Mouse (Mus musculus) intestine, embryonic 14.5 days (tissue): ENCODE results near the gene Six3. TPM values are rescaled to one million over a fixed set of nuclear protein-coding genes. Genes with fewer than 3 reads are reported as not detected.

Experiments
- ATAC-seq: fragments of 200-750 bp; cut with Nextera tagmentation; replicated peaks from 2 replicates; pipeline ENCODE4 v1.8.0; 2017; ENCODE audit warnings: low read depth, moderate number of reproducible peaks, moderate TSS enrichment, moderate library complexity; ENCODE audit not compliant: low FRiP score, low TSS enrichment
- DNase-seq: peaks from one replicate; pipeline ENCODE4 v3.0.0-alpha.2; 2018; ENCODE audit warnings: low spot score
- H3K27ac ChIP-seq: fragments of 300-500 bp; sonication (generic); 2 replicates; pipeline ENCODE4 v1.5.1; 2014; ENCODE audit warnings: low read depth, mild to moderate bottlenecking, control low read depth
- H3K27me3 ChIP-seq: fragments of 300-500 bp; sonication (generic); replicated peaks from 2 replicates; pipeline ENCODE4 v1.6.1; 2014; ENCODE audit warnings: low read length, control low read depth; ENCODE audit not compliant: control insufficient read depth, insufficient read depth
- H3K36me3 ChIP-seq: fragments of 300-500 bp; sonication (generic); 2 replicates; pipeline ENCODE4 v1.6.1; 2014; ENCODE audit warnings: low read length, control low read depth; ENCODE audit not compliant: control insufficient read depth, insufficient read depth
- H3K4me1 ChIP-seq: fragments of 300-500 bp; sonication (generic); replicated peaks from 2 replicates; pipeline ENCODE4 v1.6.1; 2014; ENCODE audit warnings: low read length, control low read depth, mixed read lengths; ENCODE audit not compliant: control insufficient read depth, insufficient read depth
- H3K4me2 ChIP-seq: fragments of 300-500 bp; sonication (generic); 2 replicates; pipeline ENCODE4 v1.6.1; 2014; ENCODE audit warnings: low read length
- H3K4me3 ChIP-seq: fragments of 300-500 bp; sonication (generic); 2 replicates; pipeline ENCODE4 v1.5.1; 2014; ENCODE audit warnings: low read depth, low read length, control low read depth, mixed read lengths
- H3K9ac ChIP-seq: fragments of 300-500 bp; sonication (generic); 2 replicates; pipeline ENCODE4 v1.6.1; 2014; ENCODE audit warnings: mild to moderate bottlenecking, low read length
- H3K9me3 ChIP-seq: fragments of 300-500 bp; sonication (generic); 2 replicates; pipeline ENCODE4 v1.6.1; 2016; ENCODE audit warnings: low read length, control low read depth; ENCODE audit not compliant: control insufficient read depth
- WGBS: fragments of 180-500 bp; shearing (Covaris S2); extraction: QIAGEN DNeasy Blood & Tissue Kit; methylation state at CpG from one replicate; pipeline ENCODE4 v1.1.7; 2014; 5-methylcytosine and 5-hydroxymethylcytosine counted together
- polyA plus RNA-seq: library from polyadenylated mRNA; unstranded; fragments of >200 nt; fragmentation: Nextera tagmentation; extraction: Ambion mirVana; gene quantifications from 2 replicates; pipeline ENCODE4 v1.2.1, GENCODE M21; 2014

Six3 gene
- polyA plus RNA-seq, 1 experiment from 2014 or later, result not detected

DNA sequence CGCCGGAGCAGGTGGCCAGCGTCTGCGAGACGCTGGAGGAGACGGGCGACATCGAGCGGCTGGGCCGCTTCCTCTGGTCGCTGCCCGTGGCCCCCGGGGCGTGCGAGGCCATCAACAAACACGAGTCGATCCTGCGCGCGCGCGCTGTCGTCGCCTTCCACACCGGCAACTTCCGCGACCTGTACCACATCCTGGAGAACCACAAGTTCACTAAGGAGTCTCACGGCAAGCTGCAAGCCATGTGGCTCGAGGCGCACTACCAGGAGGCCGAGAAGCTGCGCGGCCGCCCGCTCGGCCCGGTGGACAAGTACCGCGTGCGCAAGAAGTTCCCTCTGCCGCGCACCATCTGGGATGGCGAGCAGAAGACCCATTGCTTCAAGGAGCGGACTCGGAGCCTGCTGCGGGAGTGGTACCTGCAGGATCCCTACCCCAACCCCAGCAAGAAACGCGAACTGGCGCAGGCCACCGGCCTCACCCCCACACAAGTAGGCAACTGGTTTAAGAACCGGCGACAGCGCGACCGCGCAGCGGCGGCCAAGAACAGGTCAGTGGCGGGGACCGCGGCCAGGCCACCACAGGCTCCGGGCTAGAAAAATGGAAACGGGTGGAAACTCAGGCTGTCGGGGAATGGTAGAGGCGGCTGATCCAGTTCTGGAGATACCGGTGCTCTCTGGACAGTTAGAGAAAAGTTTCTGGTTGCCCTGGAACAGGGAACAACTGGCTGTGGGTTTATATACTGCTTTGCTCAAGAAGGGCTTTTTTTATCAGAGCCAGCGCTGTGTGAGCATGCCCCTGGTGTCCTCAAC lies 8.3 kb downstream of the Six3 start:
- under 1% methylated on average over 57 of the region's 67 CpGs for WGBS
- ATAC-seq, result no peak

DNA sequence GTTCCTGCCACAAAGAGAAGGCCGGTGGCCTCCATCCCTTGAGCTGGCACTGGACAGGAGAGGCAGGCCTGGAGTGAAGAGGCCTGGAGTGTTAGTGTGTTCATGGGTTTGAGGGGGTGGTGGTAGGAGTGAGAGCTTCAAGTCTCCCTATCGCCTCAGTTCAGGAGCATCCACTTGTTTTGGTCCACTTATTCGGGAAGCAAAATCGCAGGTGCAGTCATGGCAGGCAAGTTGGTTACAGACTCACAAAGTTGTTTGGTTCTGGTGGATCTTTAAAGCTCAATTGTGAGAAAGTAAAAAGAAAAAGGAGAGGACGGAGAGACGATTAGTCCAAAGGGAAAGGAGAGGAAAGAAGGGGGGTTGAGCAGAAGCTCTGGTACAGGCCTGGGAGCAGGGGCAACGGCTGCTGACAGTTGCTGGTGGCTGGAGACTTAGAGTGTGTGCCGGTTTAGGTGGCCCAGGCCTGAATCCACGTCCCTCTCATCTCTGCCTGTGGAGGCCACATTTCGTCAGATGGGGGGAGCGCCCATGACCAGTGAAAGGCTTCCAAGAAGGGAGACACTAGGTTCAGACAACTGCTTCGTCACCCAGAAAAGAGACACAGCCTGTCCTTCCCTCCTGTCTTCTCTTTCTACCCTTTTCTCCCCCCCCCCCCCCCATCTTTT lies 9.2 kb downstream of the Six3 start:
- H3K9ac ChIP-seq, result no peak overlapping the region
- H3K4me2 ChIP-seq, result no peak overlapping the region
- DNase-seq (peak; percentile 64), ATAC-seq (no peak)
- H3K9me3 ChIP-seq, result no peaks in the 10 kb centered on the region
- H3K27ac ChIP-seq, result no peak overlapping the region
- no peak overlapping the region for H3K4me3 ChIP-seq
- peaks cover 7% of the 10 kb centered on the region; the same call in 1 of the 2 replicates for H3K4me1 ChIP-seq
- H3K27me3 ChIP-seq, result peaks cover 100% of the 10 kb centered on the region
- H3K36me3 ChIP-seq, result no peaks in the 10 kb centered on the region
- 2% methylated on average over 12 of the region's 12 CpGs for WGBS

More for the DNA sequence above, 8.3 kb downstream of the Six3 start:
- H3K4me3 ChIP-seq, result peak overlapping the region; percentile 21; the same call in 1 of the 2 replicates
- no peak overlapping the region for H3K9ac ChIP-seq
- H3K4me1 ChIP-seq, result peaks cover 7% of the 10 kb centered on the region; the same call in 1 of the 2 replicates
- peak overlapping the region; percentile 33 for H3K4me2 ChIP-seq
- no peaks in the 10 kb centered on the region for H3K36me3 ChIP-seq
- H3K27me3 ChIP-seq, result peaks cover 100% of the 10 kb centered on the region
- DNase-seq, result peak; percentile 78
- no peaks in the 10 kb centered on the region for H3K9me3 ChIP-seq
- H3K27ac ChIP-seq, result no peak overlapping the region

GRCm38 (mm10) chr17:85623161-85624050 lies 10.0 kb downstream of the Six3 start:
- Histone ChIP-seq H3K27ac (no peak overlapping the region), H3K36me3 (no peaks in the 10 kb centered on the region), H3K4me1 (peaks cover under 1% of the 10 kb centered on the region; the same call in 1 of the 2 replicates), H3K27me3 (peaks cover 100% of the 10 kb centered on the region), H3K9me3 (no peaks in the 10 kb centered on the region), H3K4me3 (no peak overlapping the region), H3K4me2 (no peak overlapping the region), H3K9ac (no peak overlapping the region)
- DNase-seq, result peak; percentile 75
- no peak for ATAC-seq
- under 1% methylated on average over 49 of the region's 52 CpGs for WGBS

GRCm38 (mm10) chr17:85624051-85624420 lies 10.6 kb downstream of the Six3 start:
- no peak for ATAC-seq
- no peak overlapping the region for H3K4me3 ChIP-seq
- H3K4me1 ChIP-seq, result no peaks in the 10 kb centered on the region
- no peaks in the 10 kb centered on the region for H3K36me3 ChIP-seq
- DNase-seq, result peak; percentile 68
- no peak overlapping the region for H3K4me2 ChIP-seq
- H3K27me3 ChIP-seq, result peaks cover 100% of the 10 kb centered on the region
- no peaks in the 10 kb centered on the region for H3K9me3 ChIP-seq
- H3K27ac ChIP-seq, result no peak overlapping the region
- WGBS, result under 1% methylated on average over 13 of the region's 13 CpGs
- H3K9ac ChIP-seq, result no peak overlapping the region

- WGBS, result under 1% methylated on average over 26 of the region's 26 CpGs
- H3K4me2 ChIP-seq, result no peak overlapping the region
- no peak overlapping the region for H3K9ac ChIP-seq
- no peaks in the 10 kb centered on the region for H3K9me3 ChIP-seq
- DNase-seq (peak; percentile 67), ATAC-seq (no peak)
- no peaks in the 10 kb centered on the region for H3K4me1 ChIP-seq
- H3K27me3 ChIP-seq, result peaks cover 100% of the 10 kb centered on the region
- H3K4me3 ChIP-seq, result no peak overlapping the region
- no peaks in the 10 kb centered on the region for H3K36me3 ChIP-seq
- H3K27ac ChIP-seq, result no peak overlapping the region
These were observed 11.9 kb downstream of the Six3 start for GRCm38 (mm10) chr17:85624981-85625940.

DNA sequence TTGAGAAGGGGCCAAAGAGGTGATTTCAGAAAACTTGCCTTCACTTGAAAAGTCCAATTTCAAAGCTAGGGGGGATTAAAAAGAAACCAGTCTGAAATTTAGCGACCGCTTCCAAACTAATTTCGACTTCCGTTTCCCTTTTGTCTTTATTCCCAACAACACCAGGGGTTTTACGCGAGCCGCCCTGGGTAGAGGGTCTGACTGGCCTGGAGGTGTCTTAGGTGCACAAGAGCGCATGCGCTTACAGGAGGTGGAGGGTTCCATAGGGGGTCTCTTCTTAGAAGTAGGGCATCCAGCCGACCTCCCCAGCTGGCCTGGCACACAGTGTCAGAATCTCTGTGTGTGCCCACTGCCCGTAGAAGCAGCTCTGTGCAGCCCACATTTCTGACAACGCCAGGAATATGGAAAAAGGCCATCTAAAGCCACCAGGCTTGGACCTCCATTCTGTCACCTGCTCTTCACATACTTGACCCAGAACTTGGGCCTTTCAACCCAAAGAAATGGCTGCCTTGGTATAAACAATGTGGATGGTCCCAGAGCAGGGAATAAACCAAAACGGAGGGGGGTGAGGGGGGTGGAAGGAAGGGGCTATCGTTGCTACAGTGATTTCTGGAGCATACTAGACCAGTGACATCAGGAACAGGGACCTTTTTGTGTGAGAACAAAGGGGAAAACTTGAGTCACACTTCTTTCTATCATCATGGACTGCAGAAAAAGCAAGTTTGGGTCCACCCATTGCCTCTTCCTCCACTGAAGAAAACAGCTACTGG lies 12.9 kb downstream of the Six3 start:
- Histone ChIP-seq H3K4me2 (no peak overlapping the region), H3K9me3 (no peaks in the 10 kb centered on the region), H3K27me3 (peaks cover 100% of the 10 kb centered on the region), H3K36me3 (no peaks in the 10 kb centered on the region), H3K4me3 (no peak overlapping the region), H3K27ac (no peak overlapping the region), H3K4me1 (no peaks in the 10 kb centered on the region), H3K9ac (no peak overlapping the region)
- ATAC-seq (no peak), DNase-seq (peak; percentile 54)
- 3% methylated on average over 14 of the region's 14 CpGs for WGBS

DNA sequence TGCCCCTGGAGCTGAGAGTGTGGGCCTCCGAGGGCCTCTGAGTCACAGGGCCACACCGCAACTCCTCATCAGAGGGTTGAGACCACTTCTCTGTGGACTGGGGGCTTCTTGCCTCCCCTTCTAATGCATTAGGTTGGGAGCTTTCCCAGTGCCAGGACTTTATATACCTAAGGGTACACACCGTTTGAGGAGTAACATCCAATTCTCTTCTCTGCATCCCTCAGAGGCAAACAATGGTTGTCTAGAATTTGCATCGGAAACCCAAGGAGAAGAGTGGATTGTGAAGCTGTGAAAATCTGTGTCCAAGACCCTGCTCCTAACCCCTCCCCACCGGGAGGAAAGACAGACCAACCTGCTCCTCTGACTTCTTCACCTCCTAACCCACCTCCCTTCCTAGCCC lies 14.3 kb downstream of the Six3 start:
- no peaks in the 10 kb centered on the region for H3K9me3 ChIP-seq
- no peak for ATAC-seq
- no peak overlapping the region for H3K9ac ChIP-seq
- no peaks in the 10 kb centered on the region for H3K36me3 ChIP-seq
- H3K4me3 ChIP-seq, result no peak overlapping the region
- WGBS, result 44% methylated on average over 5 of the region's 5 CpGs
- H3K4me1 ChIP-seq, result no peaks in the 10 kb centered on the region
- H3K27ac ChIP-seq, result no peak overlapping the region
- H3K4me2 ChIP-seq, result no peak overlapping the region
- no peak for DNase-seq
- peaks cover 100% of the 10 kb centered on the region for H3K27me3 ChIP-seq
